ENCODE assay signal across 10 mouse cellular contexts in the genomic region with DNA sequence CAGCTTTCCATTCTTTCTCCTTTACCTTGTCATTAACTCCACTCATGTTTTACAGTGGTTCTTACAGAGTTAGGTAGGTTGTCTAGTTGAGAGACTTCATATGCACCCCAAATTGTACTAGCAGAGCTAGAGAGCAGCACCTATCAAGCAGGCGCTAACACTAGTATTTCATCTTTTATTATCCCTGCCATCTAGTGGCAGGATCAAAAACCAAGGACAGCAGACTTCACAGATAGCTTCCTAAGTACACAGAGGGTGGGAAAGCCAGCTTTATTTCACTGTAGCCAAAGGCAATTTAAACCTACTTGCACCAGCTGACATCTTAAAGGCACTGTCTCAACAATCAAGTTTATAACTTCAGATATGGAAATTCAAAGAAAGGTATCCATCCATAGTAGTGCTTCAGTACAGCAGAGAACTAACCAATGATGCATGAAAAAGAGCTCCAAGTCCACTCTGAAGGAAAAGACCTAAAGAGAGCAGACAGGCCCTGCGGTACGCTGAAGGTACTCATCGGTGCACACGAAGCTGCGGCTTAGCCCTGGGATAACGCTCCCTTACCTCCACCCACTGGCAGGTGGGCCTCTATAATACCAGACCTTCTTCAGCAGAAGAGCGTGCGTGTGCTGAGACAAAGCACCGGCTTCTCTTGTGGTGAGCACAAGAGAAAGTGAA. TPM values are rescaled to one million over a fixed set of nuclear protein-coding genes. Genes with fewer than 3 reads are reported as not detected.
DNase-seq lines count a peak whose midpoint lies in the region; ATAC-seq and TF ChIP-seq lines count a peak whose summit lies in the region.
"Had no signal": no experiment of that assay in that cellular context is flagged by ENCODE, and none has a peak within 500 bp of the region (broad histone marks: within the 10 kb centered on the region; RNA-seq: fewer than 3 reads in every experiment).

No protein-coding gene starts in this region.

- no peak overlapping the region for H3K27ac ChIP-seq in kidney, embryonic 14.5 days (ENCODE audit: low read depth, low read length)

- no peak overlapping the region for H3K4me2 ChIP-seq in kidney, embryonic 14.5 days (replicated peaks; ENCODE audit: low read depth, low read length)

- no peaks in the 10 kb centered on the region for H3K9me3 ChIP-seq in kidney, embryonic 14.5 days (ENCODE audit: control insufficient read depth, low read length)

- no peaks in the 10 kb centered on the region for H3K36me3 ChIP-seq in kidney, embryonic 14.5 days (ENCODE audit: control insufficient read depth, insufficient read depth, low read length)

- DNase-seq in cerebellum, postnatal 10 days = peak; percentile 26 to 31
- DNase-seq in cerebellum, adult 9-11 months = no peak
- DNase-seq in kidney, postnatal 4 days = no peak
- DNase-seq in Patski (ENCODE audit: low read depth, low spot score) (no peak), adipocyte (ENCODE audit: low spot score) (no peak)
- DNase-seq in kidney, postnatal 36 days = peak; percentile 38 to 42
- no peak for DNase-seq in right cerebral cortex, postnatal 10 days (ENCODE audit: low spot score in 2 of 2)
- DNase-seq: cerebellum, adult 11-12 months had no signal

- 46% methylated on average over 10 of the region's 10 CpGs for WGBS in kidney, embryonic 14.5 days

- POLR2A ChIA-PET in Patski (lab: Charles Lee) = no interaction called here

- CTCF ChIA-PET in Patski (lab: Charles Lee) = interaction anchor here (0.8 to 2.6 kb wide), 5 partner anchors 9 to 411 kb away, joined by 3 to 8 read pairs (median 3); a partner anchor contains a TSS

- in situ Hi-C loops in Patski (cut with MboI; ENCODE audit: low pct_unique_long_range_greater_than_20kb) = no loop called here

- TF ChIP-seq CTCF in Patski (IDR thresholded peaks at IDR 0.05) = peak; percentile 61

- no peak overlapping the region for H3K4me3 ChIP-seq in kidney, embryonic 14.5 days (ENCODE audit: low read length)
- H3K4me3 ChIP-seq: erythroblast, embryonic 14.5 days had no signal

- H3K4me1 ChIP-seq in kidney, embryonic 14.5 days (ENCODE audit: control insufficient read depth, insufficient read depth, low read length) = peaks cover 33% of the 10 kb centered on the region

- peak; percentile 57 for ATAC-seq in kidney, embryonic 14.5 days (ENCODE audit: low FRiP score, low TSS enrichment)
- no peak for ATAC-seq in Patski

- no peaks in the 10 kb centered on the region for H3K27me3 ChIP-seq in kidney, embryonic 14.5 days (ENCODE audit: control insufficient read depth, insufficient read depth, low read length)
- H3K27me3 ChIP-seq in Patski = no peaks in the 10 kb centered on the region

- no peak overlapping the region for H3K9ac ChIP-seq in kidney, embryonic 14.5 days (ENCODE audit: low read depth, low read length)

RNA-seq across cellular contexts. Expression of a gene that starts 16.2 kb away (rescaled TPM):
- 58.6 and 124 TPM in 2 replicates for polyA plus RNA-seq in kidney, embryonic 14.5 days (2014; fragmentation: Nextera tagmentation; extraction: Ambion mirVana)
- 134 TPM for polyA plus RNA-seq in Patski (2021)

Comparison
In these comparisons a context has a peak if more than half of its experiments do, and no peak if none do; other contexts are left out.
1. DNase-seq: peak in cerebellum, postnatal 10 days (2 of 2) and kidney, postnatal 36 days (2 of 2); none in cerebellum, adult 9-11 months (single experiment), kidney, postnatal 4 days (0 of 2), Patski (single experiment), adipocyte (single experiment) and right cerebral cortex, postnatal 10 days (0 of 2).